Comparison of ENCODE assay signal across 11 mouse cellular contexts in genomic region chr5:82060679-82061078, GRCm38 (mm10).
DNase-seq lines count a peak whose midpoint lies in the region; ATAC-seq and TF ChIP-seq lines count a peak whose summit lies in the region.
"Had no signal": no experiment of that assay in that cellular context is flagged by ENCODE, and none has a peak within 500 bp of the region (broad histone marks: within the 10 kb centered on the region; RNA-seq: fewer than 3 reads in every experiment).

No protein-coding gene starts in this region.

- no peak for ATAC-seq in hindbrain, postnatal 0 days
- ATAC-seq in hindbrain, embryonic 12.5 days (ENCODE audit: low FRiP score), result no peak
- ATAC-seq in CD4-positive, CD25-positive, alpha-beta regulatory T cell, adult 4 months, result no peak

- H3K36me3 ChIP-seq in hindbrain, postnatal 0 days (ENCODE audit: insufficient read depth, low read length), result no peaks in the 10 kb centered on the region
- no peaks in the 10 kb centered on the region for H3K36me3 ChIP-seq in hindbrain, embryonic 12.5 days
- H3K36me3 ChIP-seq: limb, embryonic 13.5 days had no signal

- DNase-seq in hindbrain, postnatal 0 days (ENCODE audit: low spot score), result peak; percentile 22
- peak; percentile 16 for DNase-seq in ovary, postnatal 14 days (ENCODE audit: low spot score)
- no peak for DNase-seq in ovary, adult 18-20 months (ENCODE audit: low spot score)
- peak; percentile 8 for DNase-seq in retina, adult 2 months (ENCODE audit: low read depth, low spot score)
- no peak for DNase-seq in urinary bladder, postnatal 36 days (ENCODE audit: low spot score in 2 of 2)
- DNase-seq: heart, postnatal 36 days had no signal

- no peaks in the 10 kb centered on the region for H3K9me3 ChIP-seq in hindbrain, postnatal 0 days (ENCODE audit: low read length)
- 0 out of 2 replicates have a peak, but pooled peaks cover 7% of the 10 kb centered on the region for H3K9me3 ChIP-seq in hindbrain, embryonic 12.5 days (replicated peaks)

- H3K4me3 ChIP-seq in hindbrain, postnatal 0 days (ENCODE audit: low read length), result no peak overlapping the region
- no peak overlapping the region for H3K4me3 ChIP-seq in hindbrain, embryonic 12.5 days
- no peak overlapping the region for H3K4me3 ChIP-seq in cortical plate, adult 2 months (ENCODE audit: insufficient read depth, low read length)
- H3K4me3 ChIP-seq: erythroblast, embryonic 14.5 days; limb, embryonic 13.5 days had no signal

- no peak overlapping the region for H3K4me2 ChIP-seq in hindbrain, postnatal 0 days (ENCODE audit: low read depth, low read length)
- H3K4me2 ChIP-seq in hindbrain, embryonic 12.5 days (replicated peaks), result no peak overlapping the region
- H3K4me2 ChIP-seq: limb, embryonic 13.5 days had no signal

- TF ChIP-seq CTCF in hindbrain, postnatal 0 days (IDR thresholded peaks at IDR 0.05; ENCODE audit: low read depth), result peak; percentile 36
- peak; percentile 37; the same call in 1 of the 2 replicates for TF ChIP-seq CTCF in cortical plate, adult 2 months (IDR thresholded peaks at IDR 0.05; ENCODE audit: extremely low read depth, insufficient read depth, low read length)

- H3K27me3 ChIP-seq in hindbrain, postnatal 0 days (ENCODE audit: insufficient read depth, low read length), result no peaks in the 10 kb centered on the region
- no peaks in the 10 kb centered on the region for H3K27me3 ChIP-seq in hindbrain, embryonic 12.5 days
- H3K27me3 ChIP-seq: limb, embryonic 13.5 days had no signal

- H3K9ac ChIP-seq in hindbrain, postnatal 0 days (replicated peaks; ENCODE audit: low read length), result no peak overlapping the region
- H3K9ac ChIP-seq in hindbrain, embryonic 12.5 days, result no peak overlapping the region
- H3K9ac ChIP-seq: limb, embryonic 13.5 days had no signal

- no peak for TF ChIP-seq POLR2A in cortical plate, adult 2 months (IDR thresholded peaks at IDR 0.05; ENCODE audit: extremely low read depth, insufficient read depth, low read length)

- WGBS in hindbrain, postnatal 0 days, result 46% methylated on average over 1 of the region's 1 CpGs
- 64% methylated on average over 1 of the region's 1 CpGs for WGBS in hindbrain, embryonic 12.5 days

- H3K4me1 ChIP-seq in hindbrain, postnatal 0 days (ENCODE audit: insufficient read depth, low read length), result no peaks in the 10 kb centered on the region
- no peaks in the 10 kb centered on the region for H3K4me1 ChIP-seq in hindbrain, embryonic 12.5 days
- H3K4me1 ChIP-seq in cortical plate, adult 2 months (ENCODE audit: control insufficient read depth, insufficient read depth, low read length), result 0 out of 2 replicates have a peak, but pooled peaks cover 1% of the 10 kb centered on the region

- no peak overlapping the region for H3K27ac ChIP-seq in hindbrain, postnatal 0 days
- H3K27ac ChIP-seq in hindbrain, embryonic 12.5 days, result no peak overlapping the region
- no peak overlapping the region for H3K27ac ChIP-seq in cortical plate, adult 2 months (ENCODE audit: insufficient read depth, low read length)
- H3K27ac ChIP-seq: limb, embryonic 13.5 days had no signal

Comparison
In these comparisons a context has a peak if more than half of its experiments do, and no peak if none do; other contexts are left out.
1. DNase-seq: peak in hindbrain, postnatal 0 days (single experiment), ovary, postnatal 14 days (single experiment) and retina, adult 2 months (single experiment); none in ovary, adult 18-20 months (single experiment) and urinary bladder, postnatal 36 days (0 of 2).